In genomic region chr4:149810372-149810771, GRCm38 (mm10) we compare ENCODE assay signal across 7 mouse cellular contexts. TPM values are rescaled to one million over a fixed set of nuclear protein-coding genes. Genes with fewer than 3 reads are reported as not detected.
A peak's percentile ranks its signal among the peaks of the same experiment; 100 is the strongest.
DNase-seq lines count a peak whose midpoint lies in the region.
"Not testable (repeated sequence)": the region's sequence is repeated elsewhere in the genome, so short reads cannot be mapped to it uniquely, and the experiment has no call there.

No protein-coding gene starts in this region.

- H3K4me3 ChIP-seq in megakaryocyte, embryonic 14.5 days (replicated peaks), result peak overlapping the region; percentile 21

- H3K36me3 ChIP-seq in megakaryocyte, embryonic 14.5 days (replicated peaks; ENCODE audit: low read length), result not testable (repeated sequence)

- peaks cover 16% of the 10 kb centered on the region for H3K9me3 ChIP-seq in megakaryocyte, embryonic 14.5 days

- H3K4me1 ChIP-seq in megakaryocyte, embryonic 14.5 days, result peaks cover 18% of the 10 kb centered on the region; the same call in 1 of the 2 replicates

- H3K27me3 ChIP-seq in megakaryocyte, embryonic 14.5 days (replicated peaks), result peaks cover 72% of the 10 kb centered on the region

- DNase-seq in adrenal gland, postnatal 25 days, result peak; percentile 43
- DNase-seq in cerebellum, postnatal 4 days (ENCODE audit: low spot score in 2 of 2), result peak; percentile 70 to 83
- peak; percentile 96 for DNase-seq in heart, adult 11 months
- peak; percentile 38 to 39 for DNase-seq in layer of hippocampus, postnatal 25 days (ENCODE audit: extremely low spot score in 1 of 2, low spot score in 1 of 2)
- DNase-seq in right cerebral cortex, postnatal 4 days, result peak; percentile 45
- DNase-seq in thymus, postnatal 10 days (ENCODE audit: low spot score in 2 of 2), result peak; percentile 35 to 58

RNA-seq across cellular contexts. Expression of gene Slc25a33, which starts 36.3 kb away (rescaled TPM):
- total RNA-seq in adrenal gland, postnatal 25 days (2021), result 27.7 and 32.2 TPM in 2 replicates
- total RNA-seq in layer of hippocampus, postnatal 25 days (2021), result 10 to 100 TPM; 31.0 to 38.8 TPM
- 3.9 and 8.0 TPM in 2 replicates for polyA plus RNA-seq in megakaryocyte, embryonic 14.5 days (2012; ENCODE audit: insufficient read depth, low replicate concordance)

Comparison
In these comparisons a context has a peak if more than half of its experiments do, and no peak if none do; other contexts are left out.
1. Peak in every context shown above with its lines: DNase-seq and H3K4me3 ChIP-seq.
2. DNase-seq: peak in every context shown above with its lines; median percentile 96 in heart, adult 11 months; 76 in cerebellum, postnatal 4 days; 46 in thymus, postnatal 10 days; 45 in right cerebral cortex, postnatal 4 days; 43 in adrenal gland, postnatal 25 days; 38 in layer of hippocampus, postnatal 25 days.